Mouse (Mus musculus): ENCODE measurements around the gene Ak5.

DNA sequence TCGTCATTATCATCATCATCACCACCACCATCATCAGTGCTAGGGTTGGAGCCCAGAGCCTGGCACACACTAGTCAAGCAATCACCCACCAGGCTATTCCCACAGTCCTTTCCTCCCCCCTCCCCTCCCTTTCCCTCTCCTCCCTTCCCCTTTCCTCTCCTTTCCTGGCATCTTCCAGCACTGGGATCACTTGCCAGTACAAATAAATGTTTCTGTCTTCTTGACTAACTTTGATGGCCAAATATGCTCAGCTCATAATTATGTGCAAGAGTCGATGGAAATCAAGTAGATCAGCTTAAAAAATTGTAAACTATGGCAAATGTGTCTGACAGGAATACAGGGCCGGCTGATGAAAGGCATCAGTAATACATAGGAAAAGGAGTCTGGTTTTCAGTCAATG lies 123.2 kb downstream of the Ak5 start:
- TF ChIP-seq CTCF (IDR thresholded peaks at IDR 0.05; ENCODE audit: borderline replicate concordance, extremely low read depth, insufficient read depth, insufficient read length) (no peak), POLR2A (IDR thresholded peaks at IDR 0.05; ENCODE audit: borderline replicate concordance, extremely low read depth, insufficient read depth, insufficient read length, poor library complexity, severe bottlenecking) (no peak)

Data from brain, embryonic 14.5 days (tissue).